Mouse (Mus musculus) urinary bladder, adult 18-20 months (tissue): Measurements from ENCODE around the gene Rora.

Experiments used
- DNase-seq, 2 experiments: peaks; one replicate each; pipeline ENCODE4 v3.0.0; 2022; ENCODE audit warnings: low spot score in 2 of 2, mixed read lengths in 2 of 2

Rora gene

DNA sequence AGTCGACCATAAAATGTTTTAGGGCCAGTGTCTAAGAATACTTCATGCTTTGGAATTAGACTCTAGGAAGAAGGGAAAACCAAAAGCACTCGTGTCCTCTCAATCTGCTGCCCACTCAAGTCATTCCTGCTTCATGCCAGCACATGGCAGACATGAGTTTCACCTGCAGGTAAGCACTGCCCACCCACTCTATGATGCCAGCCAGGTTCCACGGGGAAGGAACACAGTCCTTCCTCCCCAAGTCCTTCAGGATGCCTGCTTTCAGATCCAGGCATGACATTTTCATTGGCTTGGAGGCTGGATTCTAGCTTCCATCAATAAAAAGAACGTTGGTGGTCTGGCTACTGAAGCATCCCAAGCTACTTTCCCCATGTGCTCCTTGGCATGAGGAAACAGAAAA is 166.4 kb downstream of the Rora start:
- no peak for DNase-seq

DNA sequence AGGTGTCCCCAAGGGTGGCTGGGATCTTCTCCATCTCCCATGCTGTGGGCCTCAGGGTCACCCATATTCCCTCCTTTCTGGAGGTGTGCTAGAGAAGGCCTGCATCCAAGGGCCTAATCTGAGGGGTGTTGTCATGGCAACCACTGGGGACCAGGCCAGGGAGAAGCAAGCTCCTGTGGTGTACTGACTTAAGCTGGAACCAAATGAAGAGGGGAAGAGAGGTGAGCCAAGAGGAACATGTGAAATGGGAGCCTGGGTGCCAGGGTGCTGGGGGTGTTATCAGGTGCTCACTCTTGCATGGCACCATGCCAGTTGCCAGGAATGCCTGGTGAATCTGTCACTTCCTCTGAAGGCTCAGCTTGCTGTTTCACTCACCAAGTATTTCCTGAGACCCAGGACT is 166.9 kb downstream of the Rora start:
- DNase-seq = no peak

- DNase-seq = no peak
These were observed 167.8 kb downstream of the Rora start for GRCm38 (mm10) chr9:68821388-68821787.

DNA sequence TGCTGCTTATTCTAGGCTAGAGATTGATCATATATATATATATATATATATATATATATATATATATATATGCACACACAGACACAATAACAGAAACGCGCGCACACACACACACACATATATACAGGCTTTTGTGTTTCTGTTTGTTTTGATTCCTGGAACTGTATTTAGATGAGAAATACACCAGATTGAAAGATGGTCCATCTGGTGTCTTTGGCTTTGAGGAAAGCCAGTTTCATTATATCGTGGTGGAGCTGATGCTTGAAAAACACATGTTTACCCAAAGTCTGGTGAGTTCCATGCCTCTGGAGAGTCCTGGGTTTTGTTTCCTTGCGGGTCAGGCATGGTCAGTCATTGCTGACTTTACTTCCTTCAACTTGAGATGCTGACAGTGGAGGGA is 169.7 kb downstream of the Rora start:
- no peak for DNase-seq

- DNase-seq = no peak
These were observed 171.5 kb downstream of the Rora start for GRCm38 (mm10) chr9:68825107-68825506.

GRCm38 (mm10) chr9:68825841-68826240 is 172.3 kb downstream of the Rora start:
- DNase-seq = no peak

DNA sequence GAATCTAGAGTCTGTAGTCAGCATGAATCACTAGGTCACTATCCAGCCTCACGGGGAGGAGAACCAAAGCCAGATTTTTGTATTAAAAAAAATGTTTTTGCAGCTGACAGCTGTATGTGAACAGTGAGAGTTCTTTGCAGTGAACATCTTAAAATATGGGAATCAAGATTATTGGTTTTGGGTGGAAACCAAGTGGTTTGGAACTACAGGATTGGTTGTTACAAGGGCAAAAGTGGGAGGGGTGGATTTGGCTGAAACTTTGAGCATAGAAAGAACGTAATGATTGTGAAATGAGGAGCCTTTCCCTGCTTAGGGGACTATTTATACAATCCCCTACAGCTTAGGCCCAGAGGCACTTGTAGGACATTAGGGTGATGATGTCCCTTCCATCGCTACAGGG is 173.9 kb downstream of the Rora start:
- DNase-seq = no peak

GRCm38 (mm10) chr9:68829903-68830302 is 176.3 kb downstream of the Rora start:
- no peak for DNase-seq

- DNase-seq = no peak
These were observed 179.7 kb downstream of the Rora start for GRCm38 (mm10) chr9:68833323-68833722.

DNA sequence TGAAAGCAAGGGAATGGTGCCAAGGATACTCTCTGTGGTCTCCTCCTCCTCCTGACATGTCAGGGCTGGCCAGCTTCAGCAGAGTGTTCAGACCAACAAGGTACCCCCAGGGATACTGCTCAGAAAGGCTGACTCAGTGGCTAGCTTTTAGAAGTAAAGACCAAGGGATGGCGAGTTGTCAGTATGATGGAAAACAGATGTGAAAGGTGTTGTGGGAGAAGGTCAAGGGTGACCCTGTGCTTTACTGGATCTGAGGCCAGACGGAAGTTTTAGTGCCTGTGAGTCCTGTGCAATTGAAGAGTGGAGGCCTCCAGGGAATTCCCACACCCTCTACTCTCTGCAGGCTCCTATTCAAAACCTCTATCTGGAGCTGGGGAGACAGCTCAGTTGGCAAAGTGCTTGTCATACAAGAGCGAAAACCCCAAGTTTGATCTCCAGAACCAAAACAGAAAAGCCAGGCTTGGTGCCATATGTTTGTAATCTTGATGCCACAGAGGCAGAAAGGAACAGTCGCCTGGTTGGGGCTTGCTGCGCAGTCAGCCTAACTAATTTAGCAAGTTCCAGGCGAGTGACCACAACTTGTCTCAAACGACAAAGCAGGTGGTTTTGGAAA is 181.6 kb downstream of the Rora start:
- DNase-seq = no peak

DNA sequence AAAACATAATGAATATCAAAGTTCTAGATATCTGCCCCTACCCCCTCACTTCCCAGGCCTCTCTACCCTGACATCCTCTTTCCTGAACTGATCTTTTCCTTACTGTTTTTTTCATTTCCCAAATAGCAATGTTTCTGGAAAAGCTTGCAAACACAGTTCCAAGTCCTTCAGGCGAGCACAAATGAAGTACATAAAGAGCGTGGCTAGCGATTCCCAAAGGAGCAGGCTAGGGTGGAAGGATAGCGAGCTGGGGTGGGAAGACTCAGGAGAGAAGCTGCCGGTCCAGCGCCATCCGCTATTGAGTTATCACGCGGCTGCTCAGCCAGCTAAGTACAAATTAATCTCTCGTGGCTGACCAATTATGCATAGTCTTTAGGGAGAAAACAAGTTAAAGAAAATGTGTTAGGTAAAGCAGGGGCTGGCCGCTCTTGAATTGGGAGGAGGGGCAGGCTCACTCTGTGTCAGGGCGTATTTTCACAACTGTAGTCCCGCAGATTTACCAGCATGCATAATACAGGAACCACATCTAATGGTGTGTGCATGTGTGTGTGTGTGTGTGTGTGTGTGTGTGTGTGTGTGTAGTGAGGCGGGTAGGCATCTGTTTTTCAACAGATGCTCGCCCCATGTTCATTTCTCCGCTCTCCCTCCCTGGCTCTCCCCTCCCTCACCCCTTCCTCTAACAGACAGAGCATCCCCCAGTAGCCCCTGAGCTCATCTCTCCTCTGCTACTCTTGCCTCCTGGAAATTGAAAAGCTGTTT is 188.7 kb downstream of the Rora start:
- DNase-seq = no peak

DNA sequence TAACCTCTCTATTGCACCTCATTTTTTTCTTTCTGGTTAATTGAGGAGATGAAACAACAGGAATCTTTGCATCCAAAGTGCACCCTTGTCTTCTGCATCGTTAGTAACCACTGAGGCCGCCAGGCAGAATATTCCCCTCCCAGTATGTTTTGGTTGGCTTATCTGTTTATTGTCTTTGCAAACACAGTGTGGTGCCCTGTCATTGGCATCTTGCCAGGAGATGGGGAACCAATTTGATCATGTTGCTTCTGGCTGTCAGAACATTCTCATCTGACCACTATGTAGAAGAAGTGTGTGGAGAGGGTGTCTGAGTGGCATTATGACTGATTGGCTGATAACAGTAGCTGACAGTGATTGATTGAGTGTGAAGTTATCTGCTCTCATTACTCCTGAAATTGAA is 192.0 kb downstream of the Rora start:
- DNase-seq = no peak

DNA sequence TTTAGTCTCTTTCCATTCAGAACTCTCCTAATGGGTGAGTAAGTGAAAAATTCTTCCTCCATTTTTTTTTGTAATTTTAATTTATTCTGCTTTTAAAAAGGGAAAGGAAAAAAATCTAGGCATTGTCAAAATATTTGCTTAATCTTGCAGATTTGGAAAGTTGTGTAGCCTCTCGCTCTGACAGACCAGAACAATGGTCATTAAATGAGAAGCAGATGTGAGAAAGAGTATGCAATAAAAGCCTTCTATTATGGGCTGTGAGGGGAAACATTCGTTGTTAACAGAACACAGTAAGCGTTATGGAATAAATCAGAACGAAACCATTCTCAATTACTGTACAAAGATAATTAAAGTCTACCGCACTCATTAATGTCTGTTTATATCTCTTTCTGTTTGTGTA is 196.7 kb downstream of the Rora start:
- no peak for DNase-seq

DNA sequence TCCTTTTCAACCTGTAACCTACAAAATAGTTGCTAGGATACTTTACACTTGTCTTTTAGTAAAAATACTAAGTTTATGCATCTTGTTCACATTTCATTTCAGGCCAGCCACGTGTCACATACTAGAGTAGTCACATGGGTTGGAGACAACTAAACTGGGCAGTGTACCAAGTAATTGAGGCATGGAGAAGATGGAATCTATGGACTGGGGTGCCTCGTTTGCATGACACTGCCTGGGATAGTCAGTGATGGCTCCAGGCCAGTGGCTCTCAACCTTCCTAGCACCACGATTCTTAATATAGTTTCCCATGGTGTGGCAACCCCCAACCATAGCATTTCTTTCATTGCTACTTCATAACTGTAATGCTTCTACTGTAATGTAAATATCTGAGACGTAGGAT is 198.6 kb downstream of the Rora start:
- DNase-seq = no peak

DNA sequence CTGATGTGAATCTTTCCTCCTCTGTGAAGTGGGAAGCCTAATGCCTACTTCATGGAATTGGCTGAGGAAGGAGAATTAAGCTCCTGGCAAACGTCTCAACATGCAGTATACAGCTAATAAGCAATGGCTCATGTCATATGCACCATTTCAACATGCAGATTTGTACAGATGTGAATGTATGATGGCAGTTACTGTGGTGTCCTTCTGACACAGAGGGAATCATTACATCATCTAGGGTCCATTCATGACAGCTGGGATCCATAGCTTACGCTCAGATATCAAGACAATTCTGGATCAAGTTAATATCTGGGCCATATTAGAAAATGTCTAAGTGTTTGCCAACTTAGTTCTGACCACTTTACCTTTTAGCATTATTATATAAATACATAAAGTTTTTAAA is 199.3 kb downstream of the Rora start:
- DNase-seq = no peak

DNA sequence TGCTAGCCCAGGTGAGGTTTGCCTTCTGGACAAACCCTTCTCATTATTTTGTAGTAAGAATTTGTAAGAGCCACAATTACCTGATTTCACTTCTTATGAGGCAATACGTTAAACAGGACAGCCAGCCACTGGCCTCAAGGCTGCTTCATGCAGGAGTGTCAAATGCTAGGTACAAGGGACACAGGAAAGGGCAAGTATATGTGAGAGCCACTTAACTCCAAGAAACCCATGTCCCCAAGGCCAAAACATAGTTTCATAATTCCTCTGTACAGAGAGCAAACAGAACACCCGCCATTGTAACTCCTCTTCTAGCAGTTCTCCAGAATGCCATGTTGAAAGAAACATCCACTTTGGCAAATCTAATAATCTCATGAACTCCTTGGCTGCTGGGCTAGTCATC is 205.9 kb downstream of the Rora start:
- DNase-seq = no peak

- no peak for DNase-seq
These were observed 212.7 kb downstream of the Rora start for GRCm38 (mm10) chr9:68866317-68866716.

GRCm38 (mm10) chr9:68873838-68874237 is 220.3 kb downstream of the Rora start:
- no peak for DNase-seq

DNA sequence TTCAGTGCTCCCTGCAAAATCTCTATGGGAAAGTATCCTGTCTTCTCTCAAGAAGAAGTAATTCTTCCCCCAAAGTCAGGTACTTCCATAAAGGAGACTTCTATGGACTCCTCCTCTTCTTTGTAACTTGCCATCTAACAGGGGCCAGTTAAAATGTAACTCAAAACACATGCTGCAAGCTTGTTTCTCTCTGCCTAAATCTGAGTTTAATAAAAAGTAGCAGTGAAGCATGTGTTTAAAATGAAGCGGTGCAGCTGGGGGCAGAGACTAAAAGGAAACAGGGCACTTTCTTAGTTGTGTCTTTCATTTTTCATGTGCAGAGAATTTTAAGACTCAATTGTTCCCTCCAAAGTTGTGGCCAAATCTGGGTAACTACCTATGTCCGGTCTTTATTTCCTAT is 221.0 kb downstream of the Rora start:
- DNase-seq = no peak

- no peak for DNase-seq
These were observed 222.2 kb downstream of the Rora start for GRCm38 (mm10) chr9:68875791-68876190.

DNA sequence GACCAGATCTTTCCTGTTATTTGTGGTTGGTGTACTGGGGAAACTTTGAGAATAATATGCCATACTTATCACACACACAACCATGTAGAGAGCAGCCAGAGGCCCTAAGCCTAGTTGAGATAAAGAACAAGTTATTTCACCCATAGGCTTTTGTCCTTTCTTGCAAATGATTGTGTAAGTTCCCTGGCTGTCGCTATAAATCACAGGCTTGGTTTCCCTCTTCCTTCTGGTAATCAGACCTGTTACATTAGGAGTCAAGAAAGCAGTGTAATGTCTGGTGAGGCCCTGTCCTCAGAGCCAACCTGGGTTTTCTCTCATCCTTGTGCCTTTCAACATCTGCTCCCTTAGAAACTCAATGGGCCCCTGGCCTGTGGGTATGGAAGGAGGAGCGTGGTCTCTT is 222.7 kb downstream of the Rora start:
- peak; percentile 7 to 45 for DNase-seq

GRCm38 (mm10) chr9:68881896-68882295 is 228.3 kb downstream of the Rora start:
- no peak for DNase-seq

- DNase-seq = no peak
These were observed 229.4 kb downstream of the Rora start for GRCm38 (mm10) chr9:68883005-68883404.

- no peak for DNase-seq
These were observed 230.1 kb downstream of the Rora start for GRCm38 (mm10) chr9:68883687-68884086.
